Mouse (Mus musculus): Measurements from ENCODE around the gene Sorcs2. TPM values are rescaled to one million over a fixed set of nuclear protein-coding genes. Genes with fewer than 3 reads are reported as not detected.

Gene Sorcs2
- polyA plus RNA-seq, 1 experiment from 2014 or later, result 9.9 TPM

GRCm38 (mm10) chr5:36096046-36096445, 301.9 kb downstream of the Sorcs2 start:
- no peak for ATAC-seq (ENCODE audit: insufficient number of reproducible peaks, insufficient read depth, low FRiP score, low read depth)
- WGBS, result 79% methylated on average over 8 of the region's 8 CpGs
- H3K9ac ChIP-seq (ENCODE audit: low read length), result no peak overlapping the region
- H3K4me3 ChIP-seq (ENCODE audit: control insufficient read depth in 1 of 2, insufficient read depth in 1 of 2, low read depth in 1 of 2, low read length in 2 of 2), result no peak overlapping the region
- no peaks in the 10 kb centered on the region for H3K9me3 ChIP-seq (ENCODE audit: control insufficient read depth, low read length)
- no peaks in the 10 kb centered on the region for H3K36me3 ChIP-seq (ENCODE audit: control insufficient read depth, insufficient read depth, low read length)
- no peaks in the 10 kb centered on the region for H3K27me3 ChIP-seq (ENCODE audit: control insufficient read depth, insufficient read depth, low read length)
- H3K4me2 ChIP-seq (ENCODE audit: low read length), result no peak overlapping the region
- no peak overlapping the region for H3K27ac ChIP-seq (replicated peaks in 1 of 2; ENCODE audit: control insufficient read depth in 1 of 2, insufficient read depth in 1 of 2, low read depth in 2 of 2, low read length in 2 of 2)
- H3K4me1 ChIP-seq (ENCODE audit: control insufficient read depth in 2 of 2, insufficient read depth in 2 of 2, low read length in 2 of 2), result peaks cover 14 to 31% of the 10 kb centered on the region in 2 experiments

DNA sequence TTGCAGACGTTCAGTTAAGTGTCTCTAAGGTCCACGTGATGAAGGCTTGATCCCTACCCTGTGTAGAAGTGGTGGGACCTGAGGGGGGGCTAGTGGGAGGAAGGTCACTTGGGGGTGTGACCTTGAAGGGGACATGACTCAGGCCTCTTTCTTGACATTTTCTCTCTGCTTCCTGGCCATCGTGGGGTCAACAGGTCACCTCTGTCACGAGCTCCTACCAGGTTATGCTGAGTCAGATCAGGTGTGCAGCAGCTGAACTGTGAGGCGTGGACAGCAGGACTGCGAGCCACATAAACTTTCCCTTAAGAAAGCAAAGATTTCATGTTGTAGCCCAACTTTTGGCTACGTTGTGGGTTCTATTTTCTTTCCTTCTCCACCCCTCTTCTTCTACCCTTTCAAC, 307.9 kb downstream of the Sorcs2 start:
- Histone ChIP-seq H3K36me3 (ENCODE audit: control insufficient read depth, insufficient read depth, low read length) (no peaks in the 10 kb centered on the region), H3K4me2 (ENCODE audit: low read length) (no peak overlapping the region), H3K9me3 (ENCODE audit: control insufficient read depth, low read length) (no peaks in the 10 kb centered on the region), H3K27me3 (ENCODE audit: control insufficient read depth, insufficient read depth, low read length) (no peaks in the 10 kb centered on the region), H3K4me3 (ENCODE audit: control insufficient read depth in 1 of 2, insufficient read depth in 1 of 2, low read depth in 1 of 2, low read length in 2 of 2) (no peak overlapping the region), H3K9ac (ENCODE audit: low read length) (no peak overlapping the region), H3K27ac (replicated peaks in 1 of 2; ENCODE audit: control insufficient read depth in 1 of 2, insufficient read depth in 1 of 2, low read depth in 2 of 2, low read length in 2 of 2) (no peak overlapping the region), H3K4me1 (ENCODE audit: control insufficient read depth in 2 of 2, insufficient read depth in 2 of 2, low read length in 2 of 2) (peaks cover 18 to 22% of the 10 kb centered on the region in 2 experiments)
- 65% methylated on average over 7 of the region's 7 CpGs for WGBS
- ATAC-seq (ENCODE audit: insufficient number of reproducible peaks, insufficient read depth, low FRiP score, low read depth), result no peak

GRCm38 (mm10) chr5:36089243-36089642, 308.7 kb downstream of the Sorcs2 start:
- Histone ChIP-seq H3K4me2 (ENCODE audit: low read length) (no peak overlapping the region), H3K9me3 (ENCODE audit: control insufficient read depth, low read length) (no peaks in the 10 kb centered on the region), H3K27ac (replicated peaks in 1 of 2; ENCODE audit: control insufficient read depth in 1 of 2, insufficient read depth in 1 of 2, low read depth in 2 of 2, low read length in 2 of 2) (peak overlapping the region; percentile 52 to 57; a peak in 3 of 4 replicates), H3K4me1 (ENCODE audit: control insufficient read depth in 2 of 2, insufficient read depth in 2 of 2, low read length in 2 of 2) (peaks cover 26 to 30% of the 10 kb centered on the region in 2 experiments), H3K4me3 (ENCODE audit: control insufficient read depth in 1 of 2, insufficient read depth in 1 of 2, low read depth in 1 of 2, low read length in 2 of 2) (no peak overlapping the region), H3K36me3 (ENCODE audit: control insufficient read depth, insufficient read depth, low read length) (no peaks in the 10 kb centered on the region), H3K27me3 (ENCODE audit: control insufficient read depth, insufficient read depth, low read length) (no peaks in the 10 kb centered on the region), H3K9ac (ENCODE audit: low read length) (no peak overlapping the region)
- 63% methylated on average over 2 of the region's 2 CpGs for WGBS
- no peak for ATAC-seq (ENCODE audit: insufficient number of reproducible peaks, insufficient read depth, low FRiP score, low read depth)

GRCm38 (mm10) chr5:36086931-36087330, 311.0 kb downstream of the Sorcs2 start:
- Histone ChIP-seq H3K4me1 (ENCODE audit: control insufficient read depth in 2 of 2, insufficient read depth in 2 of 2, low read length in 2 of 2) (peaks cover 26 to 32% of the 10 kb centered on the region in 2 experiments), H3K36me3 (ENCODE audit: control insufficient read depth, insufficient read depth, low read length) (no peaks in the 10 kb centered on the region), H3K9ac (ENCODE audit: low read length) (no peak overlapping the region), H3K27ac (replicated peaks in 1 of 2; ENCODE audit: control insufficient read depth in 1 of 2, insufficient read depth in 1 of 2, low read depth in 2 of 2, low read length in 2 of 2) (no peak overlapping the region), H3K4me2 (ENCODE audit: low read length) (no peak overlapping the region), H3K4me3 (ENCODE audit: control insufficient read depth in 1 of 2, insufficient read depth in 1 of 2, low read depth in 1 of 2, low read length in 2 of 2) (no peak overlapping the region), H3K27me3 (ENCODE audit: control insufficient read depth, insufficient read depth, low read length) (no peaks in the 10 kb centered on the region), H3K9me3 (ENCODE audit: control insufficient read depth, low read length) (no peaks in the 10 kb centered on the region)
- ATAC-seq (ENCODE audit: insufficient number of reproducible peaks, insufficient read depth, low FRiP score, low read depth), result no peak
- 80% methylated on average over 5 of the region's 5 CpGs for WGBS

DNA sequence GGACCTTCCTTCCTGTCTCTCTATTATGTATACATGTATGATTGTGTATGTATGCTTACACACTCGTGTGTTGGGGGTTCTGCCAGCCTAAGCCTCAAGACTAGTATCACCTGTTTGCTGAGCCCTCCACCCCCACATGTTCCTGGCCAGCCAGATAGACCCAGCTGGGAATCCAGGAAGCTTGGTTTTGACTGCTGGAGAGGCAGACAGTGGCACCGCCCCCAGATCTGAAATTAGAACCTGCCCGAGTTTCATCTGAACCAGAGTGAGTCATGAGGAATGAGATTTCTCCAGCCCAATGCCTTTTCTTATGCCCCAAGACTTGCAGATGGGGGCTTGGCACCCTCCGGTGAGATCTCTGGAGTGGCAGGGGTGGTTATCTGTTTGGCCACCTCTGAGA, 312.3 kb downstream of the Sorcs2 start:
- no peaks in the 10 kb centered on the region for H3K27me3 ChIP-seq (ENCODE audit: control insufficient read depth, insufficient read depth, low read length)
- H3K9me3 ChIP-seq (ENCODE audit: control insufficient read depth, low read length), result no peaks in the 10 kb centered on the region
- H3K27ac ChIP-seq (replicated peaks in 1 of 2; ENCODE audit: control insufficient read depth in 1 of 2, insufficient read depth in 1 of 2, low read depth in 2 of 2, low read length in 2 of 2), result peak overlapping the region in 1 of 2 experiments; percentile 63; a peak in 1 of 4 replicates
- 41% methylated on average over 4 of the region's 4 CpGs for WGBS
- no peak overlapping the region; the same call in 1 of the 2 replicates for H3K9ac ChIP-seq (ENCODE audit: low read length)
- no peaks in the 10 kb centered on the region for H3K36me3 ChIP-seq (ENCODE audit: control insufficient read depth, insufficient read depth, low read length)
- ATAC-seq (ENCODE audit: insufficient number of reproducible peaks, insufficient read depth, low FRiP score, low read depth), result no peak
- H3K4me1 ChIP-seq (ENCODE audit: control insufficient read depth in 2 of 2, insufficient read depth in 2 of 2, low read length in 2 of 2), result peaks cover 38 to 42% of the 10 kb centered on the region in 2 experiments
- no peak overlapping the region for H3K4me3 ChIP-seq (ENCODE audit: control insufficient read depth in 1 of 2, insufficient read depth in 1 of 2, low read depth in 1 of 2, low read length in 2 of 2)
- H3K4me2 ChIP-seq (ENCODE audit: low read length), result no peak overlapping the region

- peak overlapping the region; percentile 63 to 72 for H3K27ac ChIP-seq (replicated peaks in 1 of 2; ENCODE audit: control insufficient read depth in 1 of 2, insufficient read depth in 1 of 2, low read depth in 2 of 2, low read length in 2 of 2)
- 0 out of 2 replicates have a peak, but pooled peaks have one; percentile 38 for ATAC-seq (ENCODE audit: insufficient number of reproducible peaks, insufficient read depth, low FRiP score, low read depth)
These were observed 313.9 kb downstream of the Sorcs2 start for GRCm38 (mm10) chr5:36083869-36084565.

DNA sequence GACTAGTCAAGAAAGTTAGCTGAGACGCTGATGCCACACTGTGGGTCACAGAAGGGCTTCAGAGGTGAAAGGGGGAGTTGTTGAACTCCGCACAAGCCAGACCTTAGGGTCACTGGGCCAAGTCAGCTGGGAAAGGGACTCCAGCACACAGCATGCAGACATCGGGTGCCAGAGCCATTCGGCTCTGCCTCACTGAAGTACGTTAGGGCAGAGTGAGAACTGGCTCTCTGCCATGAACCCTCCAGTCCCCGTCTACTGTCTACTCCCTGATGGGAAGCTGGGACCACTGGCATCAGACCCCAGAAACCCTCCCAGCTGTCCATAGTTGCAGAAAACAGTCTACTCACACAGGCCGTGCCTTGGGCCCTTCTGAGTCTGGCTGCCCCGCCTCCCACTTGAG, 316.9 kb downstream of the Sorcs2 start:
- Histone ChIP-seq H3K4me3 (ENCODE audit: control insufficient read depth in 1 of 2, insufficient read depth in 1 of 2, low read depth in 1 of 2, low read length in 2 of 2) (no peak overlapping the region), H3K4me1 (ENCODE audit: control insufficient read depth in 2 of 2, insufficient read depth in 2 of 2, low read length in 2 of 2) (peaks cover 35 to 38% of the 10 kb centered on the region in 2 experiments), H3K27me3 (ENCODE audit: control insufficient read depth, insufficient read depth, low read length) (no peaks in the 10 kb centered on the region), H3K36me3 (ENCODE audit: control insufficient read depth, insufficient read depth, low read length) (no peaks in the 10 kb centered on the region), H3K4me2 (ENCODE audit: low read length) (no peak overlapping the region), H3K9ac (ENCODE audit: low read length) (no peak overlapping the region), H3K9me3 (ENCODE audit: control insufficient read depth, low read length) (no peaks in the 10 kb centered on the region), H3K27ac (replicated peaks in 1 of 2; ENCODE audit: control insufficient read depth in 1 of 2, insufficient read depth in 1 of 2, low read depth in 2 of 2, low read length in 2 of 2) (no peak overlapping the region)
- ATAC-seq (ENCODE audit: insufficient number of reproducible peaks, insufficient read depth, low FRiP score, low read depth), result no peak
- 50% methylated on average over 8 of the region's 8 CpGs for WGBS

More at GRCm38 (mm10) chr5:36083869-36084565, 313.9 kb downstream of the Sorcs2 start:
- Histone ChIP-seq H3K9me3 (ENCODE audit: control insufficient read depth, low read length) (no peaks in the 10 kb centered on the region), H3K4me1 (ENCODE audit: control insufficient read depth in 2 of 2, insufficient read depth in 2 of 2, low read length in 2 of 2) (peaks cover 35 to 42% of the 10 kb centered on the region in 2 experiments), H3K36me3 (ENCODE audit: control insufficient read depth, insufficient read depth, low read length) (no peaks in the 10 kb centered on the region), H3K27me3 (ENCODE audit: control insufficient read depth, insufficient read depth, low read length) (no peaks in the 10 kb centered on the region), H3K4me2 (ENCODE audit: low read length) (peak overlapping the region; percentile 32), H3K9ac (ENCODE audit: low read length) (no peak overlapping the region), H3K4me3 (ENCODE audit: control insufficient read depth in 1 of 2, insufficient read depth in 1 of 2, low read depth in 1 of 2, low read length in 2 of 2) (no peak overlapping the region)
- 31% methylated on average over 9 of the region's 9 CpGs for WGBS

All from heart, embryonic 14.5 days (tissue).